Mouse (Mus musculus) hindbrain, embryonic 11.5 days (tissue): ENCODE results near the gene Mfsd12. TPM values are rescaled to one million over a fixed set of nuclear protein-coding genes. Genes with fewer than 3 reads are reported as not detected.

Experiments
- ATAC-seq: fragments of 200-750 bp; cut with Nextera tagmentation; 2 replicates; pipeline ENCODE4 v1.8.0; 2017; ENCODE audit warnings: mild to moderate bottlenecking, moderate TSS enrichment, moderate library complexity; ENCODE audit not compliant: low FRiP score
- DNase-seq: peaks from one replicate; pipeline ENCODE4 v3.0.0-alpha.2; 2015; ENCODE audit warnings: low spot score
- H3K27ac ChIP-seq: fragments of 300-500 bp; sonication (generic); 2 replicates; pipeline ENCODE4 v1.5.1; 2014; ENCODE audit warnings: mild to moderate bottlenecking, low read depth, low read length
- H3K27me3 ChIP-seq: fragments of 300-500 bp; sonication (generic); 2 replicates; pipeline ENCODE4 v1.6.1; 2014; ENCODE audit warnings: mild to moderate bottlenecking, low read length, moderate library complexity, mixed read lengths; ENCODE audit not compliant: control insufficient read depth, insufficient read depth
- H3K36me3 ChIP-seq: fragments of 300-500 bp; sonication (generic); 2 replicates; pipeline ENCODE4 v1.6.1; 2014; ENCODE audit warnings: mild to moderate bottlenecking, low read length, moderate library complexity, mixed read lengths; ENCODE audit not compliant: control insufficient read depth, insufficient read depth
- H3K4me1 ChIP-seq: fragments of 300-500 bp; sonication (generic); replicated peaks from 2 replicates; pipeline ENCODE4 v1.6.1; 2014; ENCODE audit warnings: low read length, mixed read lengths; ENCODE audit not compliant: control insufficient read depth, insufficient read depth
- H3K4me2 ChIP-seq: fragments of 300-500 bp; sonication (generic); replicated peaks from 2 replicates; pipeline ENCODE4 v1.6.1; 2014; ENCODE audit warnings: mild to moderate bottlenecking, low read depth, low read length
- H3K4me3 ChIP-seq: fragments of 300-500 bp; sonication (generic); 2 replicates; pipeline ENCODE4 v1.5.1; 2014; ENCODE audit warnings: low read depth, low read length
- H3K9ac ChIP-seq: fragments of 300-500 bp; sonication (generic); 2 replicates; pipeline ENCODE4 v1.6.1; 2014; ENCODE audit warnings: low read depth, low read length
- H3K9me3 ChIP-seq: fragments of 300-500 bp; sonication (generic); 2 replicates; pipeline ENCODE4 v1.6.1; 2016; ENCODE audit warnings: low read length; ENCODE audit not compliant: control insufficient read depth
- WGBS: fragments of 180-500 bp; shearing (Covaris S2); extraction: QIAGEN DNeasy Blood & Tissue Kit; methylation state at CpG from one replicate; pipeline ENCODE4 v1.1.7; 2014; 5-methylcytosine and 5-hydroxymethylcytosine counted together
- polyA plus RNA-seq: library from polyadenylated mRNA; unstranded; fragments of >200 nt; fragmentation: Nextera tagmentation; extraction: Ambion mirVana; gene quantifications from 2 replicates; pipeline ENCODE4 v1.2.1, GENCODE M21; 2014

Gene Mfsd12
- polyA plus RNA-seq, 1 experiment from 2014 or later: 3.9 TPM

- H3K36me3 ChIP-seq: peaks cover 28% of the 10 kb centered on the region
- DNase-seq: peak; percentile 70
- ATAC-seq: peak; percentile 58
- H3K4me2 ChIP-seq: peak within 1 kb of the TSS; percentile 45
- H3K9me3 ChIP-seq: no peaks in the 10 kb centered on the region
- 0 out of 2 replicates have a peak within 1 kb of the TSS, but pooled peaks have one; percentile 7 for H3K27ac ChIP-seq
- 28% methylated on average over 12 of the region's 12 CpGs for WGBS
- peaks cover 19% of the 10 kb centered on the region for H3K27me3 ChIP-seq
- peaks cover 26% of the 10 kb centered on the region for H3K4me1 ChIP-seq
- no peak within 1 kb of the TSS for H3K4me3 ChIP-seq
- H3K9ac ChIP-seq: peak within 1 kb of the TSS; percentile 44; the same call in 1 of the 2 replicates
These were observed 8.6 kb downstream of the Mfsd12 start, which contains the start of gene 4930404N11Rik for GRCm38 (mm10) chr10:81365672-81366476. 4930404N11Rik (minus strand) TSS chr10:81365816.

DNA sequence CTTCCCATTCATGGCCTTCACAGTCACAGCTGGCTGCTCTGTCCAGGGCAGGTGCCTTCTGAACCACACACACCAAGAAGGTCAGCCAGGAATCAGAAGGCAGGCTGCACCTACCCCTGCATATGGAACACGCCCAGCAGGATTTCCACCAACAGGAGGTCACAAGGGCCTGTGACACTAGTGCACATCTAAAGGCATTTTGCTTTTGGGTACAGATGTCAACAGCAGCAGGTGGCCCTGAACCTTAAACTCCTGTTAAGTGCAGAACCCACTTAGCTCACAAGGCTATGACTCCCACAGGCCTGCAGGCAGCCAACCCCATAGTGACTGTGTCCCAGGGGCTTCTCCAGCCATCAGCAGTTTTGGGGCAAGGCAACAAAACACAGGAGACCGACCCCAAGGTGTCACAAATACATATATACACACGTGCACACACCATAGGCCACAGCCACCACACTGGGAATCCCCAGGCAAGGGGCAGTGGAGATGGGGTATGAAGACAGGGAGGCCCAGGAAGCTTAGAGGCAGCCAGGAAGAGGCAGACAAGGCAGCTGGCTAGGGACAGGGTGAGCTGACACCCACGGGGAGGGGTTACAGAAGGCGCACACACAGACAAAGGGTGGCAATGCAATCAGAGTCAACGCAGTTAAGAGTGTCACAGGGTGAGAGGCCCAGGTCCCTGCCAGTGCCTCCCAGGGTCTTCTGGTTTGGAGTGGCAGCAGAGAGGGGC is 9.4 kb downstream of the Mfsd12 start:
- peaks cover 31% of the 10 kb centered on the region for H3K36me3 ChIP-seq

GRCm38 (mm10) chr10:81367207-81367495 is 9.9 kb downstream of the Mfsd12 start:
- no peak overlapping the region for H3K4me3 ChIP-seq
- H3K36me3 ChIP-seq: peaks cover 31% of the 10 kb centered on the region
- 74% methylated on average over 6 of the region's 6 CpGs for WGBS
- DNase-seq (peak; percentile 29), ATAC-seq (no peak)
- no peak overlapping the region for H3K27ac ChIP-seq
- H3K9ac ChIP-seq: no peak overlapping the region
- H3K9me3 ChIP-seq: no peaks in the 10 kb centered on the region
- H3K4me2 ChIP-seq: no peak overlapping the region
- peaks cover 19% of the 10 kb centered on the region for H3K27me3 ChIP-seq
- peaks cover 25% of the 10 kb centered on the region for H3K4me1 ChIP-seq

More for the DNA sequence above, 9.4 kb downstream of the Mfsd12 start:
- 0 out of 2 replicates have a peak overlapping the region, but pooled peaks have one; percentile 7 for H3K27ac ChIP-seq
- no peak overlapping the region for H3K4me3 ChIP-seq
- H3K27me3 ChIP-seq: peaks cover 19% of the 10 kb centered on the region
- H3K9me3 ChIP-seq: no peaks in the 10 kb centered on the region
- DNase-seq: no peak
- WGBS: 85% methylated on average over 6 of the region's 6 CpGs
- H3K9ac ChIP-seq: no peak overlapping the region
- ATAC-seq: no peak
- no peak overlapping the region for H3K4me2 ChIP-seq
- H3K4me1 ChIP-seq: peaks cover 25% of the 10 kb centered on the region

DNA sequence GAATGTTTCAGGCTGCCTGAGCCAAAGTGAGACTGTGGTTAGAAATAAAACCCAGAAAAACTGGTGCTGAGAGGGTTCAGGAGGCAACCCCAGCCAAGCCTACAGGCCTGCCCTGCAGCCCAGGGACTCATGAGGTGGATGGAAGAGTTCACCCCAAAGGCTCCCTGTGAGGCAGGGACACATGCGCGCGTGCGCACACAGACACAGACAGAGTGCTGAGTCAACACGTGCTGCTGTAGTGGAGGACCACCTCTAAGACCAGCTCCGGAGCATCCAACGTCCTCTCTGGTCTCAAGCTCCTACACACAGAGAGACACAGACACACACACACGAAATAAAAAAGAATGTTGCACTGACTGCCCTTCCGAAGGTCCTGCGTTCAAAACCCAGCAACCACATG is 18.0 kb downstream of the Mfsd12 start:
- no peak for DNase-seq
- WGBS: 94% methylated on average over 10 of the region's 10 CpGs
- Histone ChIP-seq H3K4me3 (no peak overlapping the region), H3K36me3 (peaks cover 16% of the 10 kb centered on the region), H3K9me3 (no peaks in the 10 kb centered on the region), H3K4me1 (peaks cover 13% of the 10 kb centered on the region), H3K27ac (no peak overlapping the region), H3K9ac (no peak overlapping the region), H3K4me2 (no peak overlapping the region), H3K27me3 (no peaks in the 10 kb centered on the region)
- ATAC-seq: no peak

- peak overlapping the region; percentile 85 for H3K4me2 ChIP-seq
These were observed 19.5 kb downstream of the Mfsd12 start for GRCm38 (mm10) chr10:81376561-81377361.

GRCm38 (mm10) chr10:81377362-81377664 is 20.0 kb downstream of the Mfsd12 start:
- no peaks in the 10 kb centered on the region for H3K27me3 ChIP-seq
- no peaks in the 10 kb centered on the region for H3K9me3 ChIP-seq
- H3K4me2 ChIP-seq: peak overlapping the region; percentile 85

More at GRCm38 (mm10) chr10:81376561-81377361, 19.5 kb downstream of the Mfsd12 start:
- H3K9ac ChIP-seq: peak overlapping the region; percentile 91
- ATAC-seq (no peak), DNase-seq (no peak)
- H3K4me3 ChIP-seq: peak overlapping the region; percentile 91
- H3K27me3 ChIP-seq: no peaks in the 10 kb centered on the region
- H3K27ac ChIP-seq: no peak overlapping the region
- 37% methylated on average over 6 of the region's 6 CpGs for WGBS
- peaks cover 13% of the 10 kb centered on the region for H3K4me1 ChIP-seq
- H3K9me3 ChIP-seq: no peaks in the 10 kb centered on the region
- 0 out of 2 replicates have a peak, but pooled peaks cover 7% of the 10 kb centered on the region for H3K36me3 ChIP-seq

DNA sequence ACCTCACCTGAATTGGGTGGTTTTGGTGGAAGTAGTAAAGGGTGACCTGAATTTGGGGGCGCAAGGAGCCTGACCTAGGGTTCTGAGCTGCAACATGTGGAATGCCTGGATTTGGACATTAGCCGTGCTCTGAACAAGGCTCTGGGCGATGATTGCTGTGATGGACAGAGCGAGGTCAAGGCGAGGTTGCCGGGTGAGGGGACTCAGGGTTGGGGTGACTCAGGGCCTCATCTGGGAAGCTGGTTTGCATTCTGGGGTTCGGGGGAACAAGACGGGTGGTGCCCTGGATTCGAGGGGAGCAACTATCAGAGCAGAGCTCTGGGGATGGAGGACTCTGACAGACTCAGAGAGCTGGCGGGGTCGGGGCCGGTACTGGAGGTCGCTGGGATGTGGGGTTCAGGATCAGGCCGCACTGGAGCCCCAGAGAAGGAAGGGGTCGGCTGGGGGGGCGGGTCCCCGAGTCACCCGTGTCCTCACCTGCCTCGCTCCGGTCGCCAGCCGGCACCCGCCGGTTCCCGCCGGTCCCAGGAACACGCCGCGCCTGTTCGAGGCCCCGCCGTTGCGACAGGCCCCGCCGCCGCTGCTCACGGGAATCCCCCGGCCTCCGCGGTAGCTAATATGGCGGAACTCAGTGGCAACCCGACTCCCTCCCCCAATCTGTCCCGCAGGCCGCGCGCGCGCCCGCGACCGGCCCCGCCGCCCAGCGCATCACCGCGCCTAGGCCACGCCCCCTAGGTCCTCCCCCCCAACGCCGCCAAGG is 20.7 kb downstream of the Mfsd12 start, which contains the start of gene Fzr1:
Gene Fzr1 (minus strand): TSS at position 724 of the 760 bp plus-strand sequence.
- Histone ChIP-seq H3K4me2 (peak within 1 kb of the TSS; percentile 85), H3K4me1 (peaks cover 13% of the 10 kb centered on the region), H3K4me3 (peak within 1 kb of the TSS; percentile 91), H3K36me3 (0 out of 2 replicates have a peak, but pooled peaks cover 7% of the 10 kb centered on the region), H3K27me3 (no peaks in the 10 kb centered on the region), H3K9ac (peak within 1 kb of the TSS; percentile 91), H3K9me3 (no peaks in the 10 kb centered on the region), H3K27ac (peak within 1 kb of the TSS; percentile 70)
- ATAC-seq (peak; percentile 68), DNase-seq (peak; percentile 35)
- WGBS: under 1% methylated on average over 49 of the region's 59 CpGs

More at GRCm38 (mm10) chr10:81377362-81377664, 20.0 kb downstream of the Mfsd12 start:
- DNase-seq: no peak
- Histone ChIP-seq H3K36me3 (0 out of 2 replicates have a peak, but pooled peaks cover 7% of the 10 kb centered on the region), H3K27ac (no peak overlapping the region), H3K4me3 (peak overlapping the region; percentile 91), H3K9ac (peak overlapping the region; percentile 91), H3K4me1 (peaks cover 13% of the 10 kb centered on the region)
- 73% methylated on average over 2 of the region's 2 CpGs for WGBS
- no peak for ATAC-seq
